Mouse (Mus musculus): Measurements from ENCODE around the gene Fam49a.

- TF ChIP-seq HCFC1 (IDR thresholded peaks at IDR 0.05; ENCODE audit: borderline replicate concordance, insufficient read depth, low read length) (no peak), ZC3H11A (IDR thresholded peaks at IDR 0.05; ENCODE audit: borderline replicate concordance, low read depth, low read length) (no peak), CHD2 (IDR thresholded peaks at IDR 0.05; ENCODE audit: low read depth, low read length) (no peak)
Measured at GRCm38 (mm10) chr12:12323084-12323483, 61.1 kb downstream of the Fam49a start.
